Mouse (Mus musculus): ENCODE measurements around the gene Ntrk1. TPM values are rescaled to one million over a fixed set of nuclear protein-coding genes. Genes with fewer than 3 reads are reported as not detected.

Ntrk1 gene
- total RNA-seq, 2 experiments from 2014 or later, result 0.29 to 0.41 TPM

DNA sequence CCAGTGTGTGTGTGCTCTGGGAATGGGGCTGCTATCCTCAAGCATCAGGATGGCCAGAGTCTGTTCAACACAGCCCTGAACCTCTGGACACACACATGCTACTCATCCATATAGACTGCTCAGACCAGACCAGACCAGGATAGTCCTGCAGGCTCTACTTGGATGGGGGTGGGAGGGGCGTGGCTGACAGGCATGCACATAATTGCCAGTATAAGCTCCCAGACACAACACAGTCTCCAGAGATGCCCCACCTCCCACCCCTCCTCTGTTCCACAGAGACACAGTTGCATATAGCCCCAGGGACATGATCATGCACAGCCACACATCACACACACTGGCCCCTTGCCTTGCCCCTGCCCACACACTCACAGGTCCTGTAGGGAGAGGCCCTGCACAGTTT lies 5.7 kb downstream of the Ntrk1 start:
- DNase-seq (ENCODE audit: low spot score in 2 of 2), result no peak

DNA sequence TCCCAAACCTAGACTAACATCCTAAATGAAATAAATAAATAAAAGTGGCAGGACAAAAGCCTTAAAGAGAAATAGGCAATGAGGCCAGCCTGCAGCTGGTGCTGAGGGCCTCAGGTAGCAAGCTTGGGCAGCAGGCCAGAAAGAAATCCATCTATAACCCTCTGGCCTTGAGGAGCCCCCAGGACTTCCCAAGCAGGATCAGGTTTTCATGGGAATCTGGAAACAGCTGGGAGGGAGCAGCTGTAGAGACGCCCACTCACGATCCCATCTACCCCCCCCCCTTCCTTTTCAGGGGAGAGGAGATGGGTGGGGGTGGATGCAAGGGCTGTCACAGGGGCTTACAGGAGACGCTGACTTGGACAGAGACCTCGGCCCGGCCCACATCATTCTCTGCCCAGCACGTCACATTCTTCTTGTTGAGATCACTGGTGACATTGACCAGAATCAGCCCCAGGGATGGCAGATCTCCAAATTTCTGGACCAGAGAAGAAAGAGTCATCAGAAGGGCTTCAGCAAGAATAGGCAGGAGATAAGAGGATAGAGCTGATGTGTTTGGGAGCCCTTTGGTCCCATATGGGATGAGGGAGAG lies 9.2 kb downstream of the Ntrk1 start:
- no peak for DNase-seq (ENCODE audit: low spot score in 2 of 2)

DNA sequence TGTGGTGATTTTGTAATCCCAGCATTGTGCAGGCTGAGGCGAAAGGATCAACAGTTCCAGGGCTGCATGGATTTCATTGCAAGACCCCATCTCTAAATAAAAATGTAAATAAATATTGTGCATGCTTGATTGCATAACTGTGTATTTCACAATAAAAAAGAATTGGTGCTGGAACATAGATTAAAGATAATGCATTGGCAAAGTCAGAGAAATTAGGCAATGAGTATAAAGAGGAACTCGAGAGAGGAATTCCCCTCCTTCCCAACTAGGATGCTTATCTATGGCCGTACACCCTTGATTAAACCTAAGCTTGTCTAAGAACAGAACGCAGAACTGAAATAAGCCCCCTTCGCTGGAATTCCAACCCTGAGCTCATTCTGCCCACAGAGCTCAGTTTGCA lies 9.8 kb downstream of the Ntrk1 start:
- no peak for DNase-seq (ENCODE audit: low spot score in 2 of 2)

DNA sequence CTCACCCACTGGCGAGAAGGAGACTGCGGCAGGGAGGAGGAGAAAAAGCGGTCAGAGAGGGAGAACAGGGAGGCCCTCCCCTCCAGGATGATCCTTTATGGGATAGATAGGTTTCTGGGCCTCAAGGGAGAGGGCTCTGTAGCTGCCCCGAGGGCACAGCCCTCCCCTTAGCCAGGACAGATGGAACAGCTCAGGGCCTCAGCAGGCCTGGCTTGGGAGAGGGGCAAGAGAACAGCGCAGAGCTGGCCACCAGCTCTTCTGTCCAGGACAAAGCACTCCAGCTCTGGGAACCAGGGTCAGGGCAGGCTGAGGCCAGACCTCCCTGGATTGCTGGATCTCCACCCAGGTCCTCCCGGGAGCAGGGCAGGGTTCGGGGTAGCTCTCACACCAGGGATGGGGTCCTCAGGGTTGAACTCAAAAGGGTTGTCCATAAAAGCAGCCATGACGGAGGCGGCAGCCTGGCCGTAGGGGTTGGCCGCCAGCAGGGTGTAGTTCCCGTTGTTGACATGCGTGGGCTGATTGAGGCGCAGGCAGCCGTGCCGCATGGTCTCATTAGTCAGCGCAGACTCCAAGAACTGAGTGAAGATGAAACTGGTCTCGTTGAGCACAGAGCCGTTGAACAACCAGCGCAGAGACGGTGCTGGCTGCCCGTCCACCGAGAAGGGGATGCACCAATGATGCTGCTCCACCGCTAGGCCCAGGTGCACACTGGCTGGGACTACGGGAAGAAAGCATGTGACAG lies 11.5 kb downstream of the Ntrk1 start:
- DNase-seq (ENCODE audit: low spot score in 2 of 2), result no peak

DNA sequence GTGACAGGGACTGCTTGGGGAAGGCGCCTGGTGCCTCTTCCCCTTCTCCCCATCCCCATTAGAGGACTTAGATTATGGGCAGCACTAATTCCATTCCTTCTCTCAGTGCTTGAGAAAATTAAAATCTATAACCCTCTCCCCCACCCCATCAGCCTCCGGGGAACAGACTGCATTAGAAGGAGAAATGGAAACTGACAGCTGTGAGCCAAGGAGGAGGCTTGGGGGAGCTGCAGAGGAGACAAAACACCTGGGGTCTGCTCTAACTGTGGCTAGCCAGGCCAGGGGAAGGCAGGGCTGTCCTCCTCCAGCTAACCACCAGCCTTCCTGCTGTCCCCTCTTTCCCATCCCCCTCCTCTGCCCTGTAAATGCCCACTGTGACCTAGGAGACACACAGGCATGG lies 15.9 kb downstream of the Ntrk1 start:
- DNase-seq (ENCODE audit: low spot score in 2 of 2), result no peak

DNA sequence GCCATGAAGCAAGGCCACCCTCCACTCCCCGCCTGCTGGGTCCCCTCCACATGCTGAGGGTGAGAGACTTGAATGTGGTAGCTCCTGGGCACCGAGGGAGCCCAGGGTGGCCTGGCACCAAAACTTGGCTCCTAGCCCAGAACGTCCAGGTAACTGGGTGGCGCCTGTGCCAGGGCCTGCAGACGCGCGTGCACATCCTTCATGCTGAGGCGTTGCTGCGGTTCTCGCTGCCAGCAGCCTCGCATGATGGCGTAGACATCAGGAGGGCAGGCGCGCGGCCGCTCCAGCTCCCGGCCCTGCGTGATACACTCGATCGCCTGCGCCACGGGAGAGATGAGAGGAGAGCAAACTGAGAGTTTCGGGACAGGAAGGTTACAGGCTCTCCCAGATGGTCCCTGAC lies 16.7 kb downstream of the Ntrk1 start:
- DNase-seq (ENCODE audit: low spot score in 2 of 2), result no peak

DNA sequence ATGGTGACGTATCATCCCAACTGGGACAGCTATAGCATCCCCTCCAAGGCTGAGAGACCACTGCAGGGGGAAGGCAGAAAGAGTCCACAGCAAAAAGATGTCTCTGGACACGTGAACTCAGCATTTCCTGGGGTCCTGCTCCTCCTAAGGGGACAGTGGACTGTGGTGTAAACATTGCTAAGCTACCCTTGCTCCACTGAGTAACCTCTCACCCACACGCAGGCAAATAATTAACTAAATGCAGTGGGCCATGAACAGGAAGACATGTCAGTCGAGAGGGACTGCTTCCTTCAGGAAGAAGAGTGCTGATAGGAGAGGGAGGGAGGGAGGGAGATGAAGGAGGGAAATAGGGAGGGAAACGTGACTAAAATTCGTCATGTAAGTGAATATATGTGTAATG lies 23.9 kb downstream of the Ntrk1 start:
- DNase-seq (ENCODE audit: low spot score in 2 of 2), result no peak

DNA sequence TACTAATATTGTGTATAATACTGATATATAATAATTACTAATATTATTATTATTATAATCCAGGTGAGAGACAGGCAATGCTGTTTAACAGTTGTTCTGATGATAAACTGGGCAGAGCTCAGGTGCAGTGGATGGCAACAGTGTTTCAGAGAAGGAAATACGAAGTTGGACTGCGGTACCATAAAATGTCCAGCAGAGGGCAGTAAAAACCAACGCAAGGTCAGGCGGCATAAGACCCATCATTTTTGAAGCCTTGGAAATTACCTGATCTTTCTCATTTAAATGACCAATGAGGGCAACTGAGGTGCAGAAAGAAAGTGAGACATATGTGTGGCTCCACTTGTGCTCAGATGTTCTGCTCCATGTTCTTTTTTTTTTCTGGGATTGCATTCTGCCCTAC lies 24.7 kb downstream of the Ntrk1 start:
- peak; percentile 30 to 68 for DNase-seq (ENCODE audit: low spot score in 2 of 2)

DNA sequence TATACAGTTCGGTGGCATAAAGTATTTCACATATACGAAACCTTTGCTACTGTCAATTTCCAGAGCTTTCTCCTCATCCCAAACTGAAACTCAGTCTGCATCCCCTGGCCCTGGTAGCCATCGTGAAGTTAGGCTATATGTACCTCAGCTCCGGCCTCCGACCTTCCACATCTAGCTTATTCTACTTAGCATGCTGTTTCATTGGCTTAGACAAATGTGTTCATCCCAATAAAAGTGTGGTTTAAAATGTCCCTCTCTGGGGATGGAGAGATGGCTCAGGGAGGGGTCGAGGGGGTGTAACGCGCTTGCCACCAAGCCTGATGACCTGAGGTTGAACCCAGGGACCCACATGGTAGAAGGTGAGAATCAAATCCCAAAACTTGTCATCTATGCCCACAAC lies 25.5 kb downstream of the Ntrk1 start:
- no peak for DNase-seq (ENCODE audit: low spot score in 2 of 2)

DNA sequence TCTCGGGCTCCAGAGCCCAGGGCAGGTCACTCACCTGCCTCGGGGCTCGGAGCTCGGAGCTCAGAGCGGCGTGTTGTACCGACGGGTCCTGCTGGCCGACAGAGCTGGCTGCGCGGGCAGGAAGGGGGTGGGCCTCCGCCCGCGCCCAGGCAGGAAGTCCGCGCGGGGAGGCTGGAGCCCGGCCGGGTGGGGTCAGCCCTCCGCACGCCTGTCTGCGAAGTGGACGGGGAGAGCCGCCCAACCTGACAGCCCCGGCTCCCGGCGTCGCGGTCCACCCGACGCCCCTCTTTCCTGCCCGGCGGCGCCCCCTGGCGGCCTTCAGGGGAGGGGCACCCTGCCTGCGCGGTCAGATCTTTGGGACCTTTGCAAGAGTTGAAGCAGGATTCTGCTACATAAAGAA lies 26.1 kb downstream of the Ntrk1 start:
- peak; percentile 37 to 49 for DNase-seq (ENCODE audit: low spot score in 2 of 2)

DNA sequence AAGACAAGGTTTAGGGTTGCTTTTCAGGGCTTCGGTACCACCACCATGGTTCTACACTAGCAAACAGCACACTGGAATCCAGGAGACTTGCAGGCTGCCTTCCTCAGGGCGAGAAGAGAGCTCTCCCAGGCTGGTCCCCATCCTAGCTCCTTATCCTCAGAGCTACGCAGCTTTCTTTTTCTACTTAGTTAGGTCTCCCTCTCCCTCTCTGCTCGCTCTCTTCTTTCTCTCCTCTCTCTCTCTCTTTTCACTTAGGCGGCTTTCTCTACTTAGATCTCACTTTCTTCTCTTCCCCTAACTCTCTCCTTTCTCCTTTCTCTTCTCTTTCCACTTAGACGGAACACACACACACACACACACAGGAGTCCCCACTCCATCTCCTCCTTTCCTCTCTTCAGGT lies 26.5 kb downstream of the Ntrk1 start:
- no peak for DNase-seq (ENCODE audit: low spot score in 2 of 2)

DNA sequence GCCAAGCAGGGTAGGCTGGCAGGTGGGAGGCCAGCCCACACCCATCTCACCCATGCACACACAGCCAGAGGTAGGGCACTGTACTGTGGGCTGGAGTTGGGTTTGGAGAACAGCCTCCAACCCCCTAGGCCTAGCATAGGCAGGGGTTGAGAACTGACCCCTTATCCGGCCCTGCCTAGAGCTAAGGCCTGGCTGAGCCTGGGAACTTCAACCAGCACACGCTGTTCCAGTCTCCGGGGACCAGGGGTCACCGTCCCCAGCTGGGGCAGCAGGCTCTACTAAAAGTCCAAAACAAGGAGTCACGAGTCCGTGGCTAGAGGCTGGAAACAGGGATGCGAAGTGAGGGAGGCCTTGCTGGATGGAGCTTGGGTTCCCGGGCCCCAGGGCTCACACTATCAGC lies 27.2 kb downstream of the Ntrk1 start:
- no peak for DNase-seq (ENCODE audit: low spot score in 2 of 2)

DNA sequence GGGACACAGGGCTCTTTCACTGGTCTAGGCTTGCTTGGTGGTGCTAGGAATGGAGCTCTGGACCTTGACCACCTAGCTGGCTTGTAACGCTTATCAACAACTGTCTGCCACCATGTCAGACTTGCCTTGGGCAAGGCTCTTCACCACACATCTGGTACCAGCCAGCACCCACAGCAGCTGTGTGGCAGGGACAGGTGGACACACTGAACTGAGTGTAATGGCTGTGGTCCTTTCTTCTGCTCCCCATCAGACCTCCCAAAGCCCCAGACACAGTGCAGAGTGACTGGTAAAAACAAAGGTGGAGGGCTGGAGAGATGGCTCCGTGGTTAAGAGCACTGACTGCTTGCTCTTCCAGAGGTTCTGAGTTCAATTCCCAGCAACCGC lies 28.7 kb downstream of the Ntrk1 start:
- DNase-seq (ENCODE audit: low spot score in 2 of 2), result no peak

DNA sequence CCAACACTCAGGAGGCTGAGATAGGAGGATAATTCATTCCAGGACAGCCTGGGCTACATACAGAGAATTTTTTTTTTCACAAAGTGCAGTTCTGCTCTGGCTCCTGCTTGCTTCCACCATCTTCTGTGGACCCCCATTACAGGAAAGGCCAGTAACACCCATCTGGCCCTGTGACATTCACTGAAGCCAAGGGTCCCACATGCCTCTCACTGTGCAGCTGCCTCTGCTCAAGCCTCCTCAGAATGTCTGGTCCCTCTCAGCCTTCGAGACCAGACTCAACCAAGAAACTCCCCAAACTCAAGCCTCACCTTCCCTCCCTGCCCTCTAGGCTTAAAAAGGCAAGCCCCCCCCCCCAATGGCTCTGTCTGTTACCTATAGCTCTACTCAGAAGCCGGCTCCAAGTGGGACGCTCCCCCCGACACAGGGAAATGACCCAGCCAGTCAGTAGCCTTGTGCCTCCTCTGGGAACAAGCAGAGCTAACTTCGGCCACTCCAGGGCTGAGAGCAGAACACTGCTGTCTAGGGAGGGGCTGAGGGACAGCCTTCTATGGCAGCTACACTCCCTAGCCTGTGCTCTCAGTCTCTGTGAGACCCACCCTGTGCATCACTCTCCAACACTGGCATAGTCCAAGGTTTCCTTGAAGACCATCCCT lies 29.2 kb downstream of the Ntrk1 start:
- DNase-seq (ENCODE audit: low spot score in 2 of 2), result no peak

DNA sequence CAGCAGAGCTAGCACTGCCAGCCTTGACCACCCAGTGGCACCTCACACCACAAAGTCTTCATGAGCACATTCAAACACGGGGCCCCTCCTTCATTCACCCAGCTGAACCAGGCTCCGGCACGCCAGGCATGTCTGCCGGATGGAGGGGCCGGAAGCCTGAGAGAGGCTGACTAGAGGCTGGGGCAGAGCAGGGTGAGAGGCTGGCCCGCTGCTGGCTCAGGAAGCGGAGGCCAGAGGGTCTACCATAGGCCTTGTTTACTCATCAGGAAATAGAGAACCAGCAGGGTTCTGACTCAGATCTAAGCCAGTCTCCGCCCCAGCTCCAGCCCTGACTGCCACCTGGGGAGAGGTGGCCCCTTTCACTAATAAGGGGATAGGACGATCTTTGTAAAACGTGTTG lies 29.9 kb downstream of the Ntrk1 start:
- no peak for DNase-seq (ENCODE audit: low spot score in 2 of 2)

DNA sequence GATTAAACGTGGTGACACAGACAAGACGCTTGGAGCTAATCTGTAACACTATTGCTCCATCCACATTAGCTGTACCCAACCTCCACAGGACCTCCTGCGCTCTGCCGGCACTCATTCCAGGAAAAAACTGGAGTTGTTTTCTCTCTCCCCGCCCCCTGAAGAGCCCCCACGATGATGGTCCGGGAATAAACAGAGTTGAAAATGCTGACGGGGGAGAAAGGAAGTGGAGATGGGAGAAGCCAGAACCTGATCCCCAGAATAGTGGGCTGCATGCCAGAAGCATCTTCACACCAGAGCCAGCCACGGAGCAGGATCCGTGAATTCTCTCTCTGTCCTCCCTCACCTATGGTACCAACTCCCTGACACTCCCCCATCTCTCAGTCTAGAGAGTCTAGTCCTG lies 30.5 kb downstream of the Ntrk1 start:
- peak in 1 of 2 experiments; percentile 14 for DNase-seq (ENCODE audit: low spot score in 2 of 2)

DNA sequence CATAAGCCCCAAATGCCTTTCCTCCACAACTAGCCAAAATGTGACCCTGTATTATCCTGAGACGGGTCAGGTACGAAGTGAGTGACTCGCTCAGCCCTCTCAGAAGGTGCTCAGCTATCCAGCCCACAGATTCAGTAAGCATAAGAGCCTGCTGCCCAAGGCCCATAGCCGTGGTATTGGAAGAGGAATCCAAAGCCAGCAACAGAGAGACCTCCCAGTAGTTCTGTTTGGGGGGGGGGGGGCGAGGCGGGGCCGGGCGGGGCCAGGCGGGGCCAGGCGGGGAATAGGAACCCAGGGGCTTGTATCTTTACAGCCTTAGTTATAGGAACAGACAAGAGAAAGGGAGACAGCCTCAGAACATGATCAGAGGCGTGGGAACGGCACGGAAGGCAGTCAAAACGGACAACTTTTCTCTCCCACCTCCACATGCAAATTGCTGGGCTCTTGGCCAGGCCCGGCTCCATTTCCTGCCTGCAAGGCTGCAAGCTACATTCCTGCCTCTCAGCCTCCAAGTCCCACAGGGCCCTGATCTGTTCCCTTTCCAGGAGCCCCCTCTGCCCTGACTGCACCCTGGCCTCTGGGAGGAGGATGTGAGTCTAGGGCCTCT lies 31.2 kb downstream of the Ntrk1 start:
- DNase-seq (ENCODE audit: low spot score in 2 of 2), result peak; percentile 68 to 80

DNA sequence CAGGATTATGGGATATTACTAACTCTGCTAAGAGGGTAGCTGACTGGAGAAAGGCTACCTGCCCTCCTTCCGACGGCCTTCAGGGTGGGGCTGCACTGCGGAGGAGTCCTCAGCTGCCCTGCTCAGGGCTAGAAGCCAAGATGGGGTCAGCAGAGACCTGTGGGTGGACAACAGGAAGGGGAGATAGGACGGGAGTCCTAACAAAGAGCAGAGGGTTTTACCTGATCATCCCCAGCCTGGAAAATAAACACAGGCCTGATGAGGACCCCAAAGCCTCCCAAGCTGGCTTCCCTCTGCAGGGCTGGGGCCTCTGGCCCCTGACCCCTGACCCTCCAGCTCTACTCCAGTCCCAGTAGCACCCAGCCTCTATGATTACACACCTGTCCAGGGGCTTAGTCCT lies 31.8 kb downstream of the Ntrk1 start:
- DNase-seq (ENCODE audit: low spot score in 2 of 2), result no peak

DNA sequence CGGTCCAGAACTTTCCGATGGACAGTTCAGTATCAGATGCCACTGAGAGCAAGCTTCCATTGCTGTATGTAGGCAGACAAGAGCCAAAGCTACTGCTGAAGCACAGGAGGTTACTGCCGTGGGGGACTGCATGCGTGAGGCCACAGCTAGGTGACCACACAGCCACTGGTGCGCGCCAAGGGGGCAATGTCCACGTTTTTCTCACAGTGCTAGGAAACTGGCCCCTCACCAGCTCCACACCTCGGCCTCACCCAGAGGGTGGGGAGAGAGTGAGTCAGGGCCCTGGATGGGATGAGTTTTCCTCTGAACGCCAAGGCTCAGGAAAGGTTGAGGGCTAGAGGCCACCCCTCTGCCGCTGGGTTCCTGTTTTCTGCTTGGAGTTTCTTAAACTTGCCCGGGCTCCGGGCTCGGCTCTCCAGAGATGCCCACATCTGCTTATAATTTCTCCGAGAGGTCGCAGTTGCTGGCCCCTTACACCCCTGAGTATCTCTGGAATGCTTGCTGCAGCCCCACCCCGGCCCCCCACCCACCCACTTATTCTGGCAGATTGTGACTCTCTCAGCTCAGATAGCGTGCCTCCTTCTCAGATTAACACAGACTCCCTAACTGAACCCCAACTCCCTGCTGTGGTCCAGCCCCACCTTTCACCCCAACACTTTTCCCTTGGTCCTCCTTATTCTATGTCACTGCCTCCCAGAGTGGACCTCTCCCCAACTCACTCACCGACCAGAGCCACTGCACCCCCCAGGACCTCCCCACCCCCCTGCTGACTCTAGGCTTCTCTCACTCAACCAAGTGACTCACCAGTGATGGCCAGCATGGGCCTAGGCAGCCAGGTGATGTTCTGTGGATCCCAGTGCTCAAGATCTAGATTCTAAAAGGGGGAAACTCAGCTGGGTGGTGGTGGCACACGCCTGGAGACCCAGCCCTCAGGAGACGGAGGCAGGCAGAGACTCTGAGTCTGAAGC lies 33.3 kb downstream of the Ntrk1 start:
- no peak for DNase-seq (ENCODE audit: low spot score in 2 of 2)

DNA sequence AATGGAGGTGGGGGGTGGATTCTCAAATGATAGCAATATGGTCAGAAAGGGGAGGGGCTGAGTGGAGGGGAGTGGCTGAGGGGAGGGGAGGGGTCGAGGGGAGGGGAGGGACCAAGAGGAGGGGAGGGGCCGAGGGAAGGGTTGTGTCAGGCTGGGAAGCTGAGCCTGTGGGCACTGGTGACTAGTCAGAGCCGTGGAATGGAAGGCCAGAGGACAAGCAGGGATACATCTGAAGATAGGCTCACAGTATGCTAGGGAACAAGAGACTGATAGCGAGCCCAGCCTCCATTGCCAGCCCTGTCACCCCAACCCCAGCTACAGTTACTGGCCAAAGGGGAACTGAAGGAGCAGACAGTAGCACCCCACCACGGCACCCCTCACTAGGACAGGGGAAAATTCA lies 36.3 kb downstream of the Ntrk1 start:
- no peak for DNase-seq (ENCODE audit: low spot score in 2 of 2)

DNA sequence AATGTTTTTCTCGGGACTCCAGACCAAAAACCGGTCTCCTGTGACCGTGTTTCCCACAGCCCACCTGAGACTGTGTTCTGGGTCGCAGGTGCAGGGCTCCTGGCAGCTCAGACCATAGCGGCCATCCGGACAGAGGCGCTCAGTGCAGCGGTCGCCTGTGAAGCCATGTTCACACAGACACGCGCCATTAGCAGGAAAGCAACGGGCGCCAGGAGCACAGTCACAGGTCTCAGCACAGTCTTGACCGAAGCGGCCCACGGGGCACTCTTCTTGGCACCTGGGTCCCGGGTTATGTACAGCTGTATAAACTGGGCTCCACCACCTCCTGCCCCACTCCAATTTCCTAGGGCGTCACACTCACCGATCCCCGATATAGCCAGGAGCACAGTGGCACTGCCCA lies 38.5 kb downstream of the Ntrk1 start:
- no peak for DNase-seq (ENCODE audit: low spot score in 2 of 2)
